Mouse (Mus musculus) heart, adult 2 months (tissue): ENCODE data around the gene Elp6.

Experiments used
- EP300 ChIP-seq: fragments of 200-500 bp; IDR thresholded peaks from 2 replicates; pipeline ENCODE4 v1.6.1; 2011; ENCODE audit warnings: low read depth, low read length, control low read depth; ENCODE audit not compliant: insufficient read depth
- POLR2A ChIP-seq: fragments of 200-500 bp; IDR thresholded peaks from 2 replicates; pipeline ENCODE4 v1.6.1; 2011; ENCODE audit warnings: mild to moderate bottlenecking, low read depth, low read length, control low read depth; ENCODE audit not compliant: insufficient read depth

DNA sequence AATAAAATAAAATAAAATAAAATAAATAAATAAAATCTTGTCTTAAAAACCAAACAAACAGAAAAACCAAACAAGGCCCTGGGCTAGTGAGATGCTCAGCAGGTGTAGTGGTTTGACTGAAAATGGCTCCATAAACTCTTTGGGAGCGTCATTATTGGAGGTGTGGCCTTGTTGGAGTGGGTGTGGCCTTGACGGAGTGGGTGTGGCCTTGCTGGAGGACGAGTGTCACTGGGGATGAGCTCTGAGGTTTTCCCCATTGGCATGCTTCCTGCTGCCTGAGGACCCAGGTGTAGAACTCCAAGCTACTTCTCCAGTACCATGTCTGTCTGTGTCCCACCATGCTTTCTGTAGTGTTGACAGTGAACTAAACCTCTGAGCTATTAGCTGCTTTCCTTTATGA lies 10.2 kb upstream of the Elp6 start:
- TF ChIP-seq POLR2A (no peak), EP300 (no peak)
